Mouse (Mus musculus): ENCODE measurements around the gene Plaur.
"Not testable (repeated sequence)": the region's sequence is repeated elsewhere in the genome, so short reads cannot be mapped to it uniquely, and the experiment has no call there.

The Plaur gene

DNA sequence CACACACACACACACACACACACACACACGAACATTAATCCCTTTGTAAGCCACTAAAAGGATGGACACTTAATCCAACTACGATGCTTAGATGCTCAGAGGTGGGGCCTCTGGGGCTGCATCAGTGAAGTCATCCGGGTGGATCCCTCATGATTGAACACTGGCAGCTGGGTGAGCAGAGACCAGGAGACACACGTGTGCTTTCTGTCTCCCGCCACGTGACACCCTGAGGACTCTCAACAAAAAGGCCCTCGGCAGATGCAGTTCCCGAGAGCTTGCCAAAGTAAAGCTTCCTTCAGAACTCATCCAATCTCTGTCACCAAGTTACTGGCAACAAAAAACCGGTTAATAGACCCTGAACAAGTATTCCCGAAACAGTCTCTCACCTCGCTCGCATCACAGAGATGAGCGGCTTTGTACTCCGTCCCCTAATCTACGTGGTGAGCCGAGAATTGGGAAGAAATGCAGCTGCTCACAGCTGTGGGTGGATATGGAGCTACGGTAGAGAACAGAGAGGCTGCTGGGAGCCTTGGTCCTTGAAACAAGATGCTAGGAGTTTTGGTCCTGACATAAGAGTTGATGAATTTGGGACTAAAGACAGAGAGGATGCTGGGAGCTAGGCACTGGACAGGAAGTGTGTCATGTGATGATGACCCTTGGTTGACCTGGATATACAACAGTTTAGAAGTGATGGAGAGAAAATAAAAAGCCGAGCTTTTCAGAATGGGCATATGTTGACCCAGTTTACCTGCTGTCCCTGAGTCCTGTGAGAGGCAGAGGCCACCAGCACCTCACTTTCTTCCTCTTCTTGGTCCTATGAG is 18.0 kb downstream of the Plaur start:
- no peak for DNase-seq

DNA sequence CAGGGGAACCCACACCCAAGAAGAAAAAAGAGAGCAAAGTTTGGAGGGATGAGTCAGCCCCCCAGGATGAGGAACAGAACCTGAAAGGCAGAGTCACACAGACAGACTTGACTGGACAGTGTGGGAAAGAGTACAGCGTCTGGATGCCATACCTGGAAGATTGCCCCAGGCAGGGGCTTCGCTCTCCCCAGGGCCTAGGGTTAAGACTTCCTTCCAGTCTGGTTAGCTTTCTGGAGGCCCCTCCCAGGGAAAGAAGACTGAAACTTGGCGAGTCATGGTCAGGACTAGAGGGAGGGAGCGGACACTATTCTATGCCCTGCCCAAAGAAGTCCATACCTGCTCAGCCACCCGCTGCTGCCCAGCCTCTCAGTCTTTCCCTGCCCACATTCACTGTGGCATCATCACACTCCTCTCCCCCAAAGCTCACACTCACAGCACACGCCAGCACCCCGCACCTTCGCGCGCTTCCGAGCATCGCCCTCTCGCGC is 18.7 kb downstream of the Plaur start:
- DNase-seq = no peak

DNA sequence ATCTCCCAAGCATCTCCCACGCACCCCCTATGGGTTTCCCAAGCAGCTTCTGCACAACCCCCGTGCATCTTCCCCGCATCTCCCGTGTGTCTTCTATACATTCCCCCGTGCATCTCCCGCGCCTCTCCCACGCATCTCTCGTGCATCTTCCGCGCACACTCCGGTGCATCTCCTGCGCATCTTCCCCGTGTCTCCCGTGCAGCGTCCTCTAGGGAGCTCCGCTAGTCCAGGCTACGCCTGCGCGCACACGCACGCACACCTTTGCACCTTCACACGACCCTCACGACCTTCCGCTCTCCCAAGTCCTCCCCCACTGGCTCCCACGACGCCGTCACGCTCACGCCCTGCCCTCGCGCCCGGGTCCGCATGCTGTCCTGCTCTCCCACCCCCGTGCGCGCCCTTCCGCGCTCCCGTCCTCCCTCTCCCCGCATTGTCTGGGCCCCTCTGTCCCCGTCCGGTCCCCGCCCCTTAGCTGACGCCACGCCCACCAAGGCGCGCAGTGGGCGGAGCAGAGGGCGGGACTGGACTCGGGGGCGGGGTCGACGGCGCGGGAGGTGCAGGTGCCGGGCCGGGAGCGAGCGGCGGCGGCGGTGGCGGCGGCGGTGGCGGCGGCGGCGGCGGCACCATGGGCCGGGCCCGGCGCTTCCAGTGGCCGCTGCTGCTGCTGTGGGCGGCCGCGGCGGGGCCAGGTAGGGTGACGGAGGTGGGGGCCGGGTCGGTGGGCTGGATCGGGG is 19.4 kb downstream of the Plaur start, which contains the start of gene Cadm4:
TSS of gene Cadm4 (plus strand) at position 550 of the 734 bp plus-strand sequence.
- peak; percentile 93 for DNase-seq

DNA sequence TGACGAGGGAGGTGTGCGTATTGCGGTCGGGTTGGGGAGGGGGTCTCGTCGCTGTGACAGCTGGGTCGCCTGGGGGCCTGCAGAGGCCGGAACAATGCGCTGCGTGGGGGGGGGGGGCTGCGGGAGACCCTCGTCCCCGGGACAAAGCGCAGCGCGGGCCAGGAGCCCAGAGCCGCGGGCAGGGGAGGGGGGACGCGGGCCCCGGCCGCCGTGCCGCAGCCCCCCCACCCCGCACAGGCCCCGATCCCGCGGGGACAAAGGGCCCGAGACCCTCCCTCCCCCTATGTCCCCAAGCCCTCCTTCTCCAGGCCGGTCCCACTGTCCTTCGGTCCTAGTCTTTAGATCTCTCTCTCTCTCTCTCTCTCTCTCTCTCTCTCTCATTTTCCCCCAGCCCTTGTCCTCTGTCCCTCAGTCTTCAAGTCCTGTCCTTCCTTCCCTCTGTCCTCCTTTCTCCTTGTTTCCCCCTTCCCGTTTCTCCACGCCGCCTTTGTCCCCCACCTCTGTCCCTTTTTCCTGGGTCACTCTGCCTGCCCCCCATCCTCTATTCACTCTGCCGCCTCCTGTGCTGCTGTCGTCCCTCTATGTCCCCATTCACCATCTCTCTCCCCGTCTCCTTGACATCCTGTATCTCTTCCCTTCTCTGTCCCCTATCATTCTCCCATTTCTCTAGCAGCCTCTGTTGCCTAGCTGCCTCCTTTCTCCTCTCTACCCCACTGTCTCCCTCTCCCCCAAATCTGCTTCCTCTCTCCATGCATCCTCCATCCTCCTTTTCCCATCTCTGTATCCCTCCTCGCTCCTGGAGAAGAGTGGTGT is 20.1 kb downstream of the Plaur start:
- no peak for DNase-seq

DNA sequence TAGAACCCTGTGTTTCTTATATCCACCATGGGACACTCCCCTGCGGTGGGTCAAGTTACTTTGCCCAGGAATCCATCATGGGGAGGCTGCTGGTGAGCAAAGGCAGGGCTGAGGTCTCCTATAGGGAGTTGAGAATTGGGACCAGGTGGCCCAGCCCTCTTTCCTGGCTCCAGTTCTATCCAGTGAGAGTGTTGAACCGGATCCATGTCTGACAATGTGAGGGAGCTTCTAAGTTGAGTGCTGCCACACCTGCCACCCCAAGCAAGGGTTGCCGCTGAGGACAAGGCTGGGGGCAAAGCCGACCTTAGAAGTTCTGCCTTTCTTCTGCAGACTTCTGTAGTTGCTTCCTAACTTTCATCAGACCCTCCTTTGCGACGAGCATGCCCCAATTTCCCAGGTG is 21.0 kb downstream of the Plaur start:
- DNase-seq = not testable (repeated sequence)

DNA sequence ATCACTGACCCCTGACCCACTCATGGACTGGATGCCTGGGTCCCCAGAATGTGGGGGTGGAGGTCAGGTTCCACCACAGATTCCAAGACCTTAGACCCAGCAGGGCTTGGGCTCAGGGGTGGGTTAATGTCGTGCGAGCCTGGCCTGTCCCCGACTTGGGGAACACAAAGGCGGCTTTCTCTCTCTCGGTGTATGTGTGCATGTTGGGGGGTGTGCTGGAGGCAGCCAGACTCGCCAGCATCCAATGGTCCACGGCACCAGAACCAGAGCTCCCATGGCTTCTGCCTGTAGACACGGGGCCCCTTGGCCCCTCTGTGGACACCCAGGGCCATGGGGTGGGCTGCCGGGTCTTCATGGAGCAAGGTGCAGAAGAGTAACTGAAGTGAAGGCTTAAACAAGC is 23.2 kb downstream of the Plaur start:
- DNase-seq = no peak

DNA sequence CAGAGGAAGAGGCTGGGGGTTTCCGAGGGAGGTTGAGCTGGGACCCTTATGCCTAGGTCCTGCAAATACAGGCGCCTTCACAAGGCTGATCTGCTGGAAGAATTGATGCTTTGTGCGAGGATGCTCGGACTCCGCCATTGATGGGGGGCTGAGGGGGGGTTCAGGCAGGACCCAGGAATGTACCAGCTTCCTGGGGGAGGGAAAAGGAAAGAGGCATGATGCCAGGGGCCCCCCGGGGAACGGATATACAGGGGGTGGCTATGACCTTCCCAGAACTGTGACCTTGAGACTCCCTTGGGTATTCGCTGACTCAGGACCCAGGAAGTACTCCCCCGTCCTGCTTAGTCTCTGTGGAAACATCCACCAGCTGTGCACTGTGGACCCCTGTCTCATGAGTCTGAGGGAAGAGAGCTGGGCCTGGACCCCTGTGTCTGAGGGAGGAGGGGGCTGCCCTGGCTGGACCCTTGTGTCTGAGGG is 24.4 kb downstream of the Plaur start:
- DNase-seq = no peak

DNA sequence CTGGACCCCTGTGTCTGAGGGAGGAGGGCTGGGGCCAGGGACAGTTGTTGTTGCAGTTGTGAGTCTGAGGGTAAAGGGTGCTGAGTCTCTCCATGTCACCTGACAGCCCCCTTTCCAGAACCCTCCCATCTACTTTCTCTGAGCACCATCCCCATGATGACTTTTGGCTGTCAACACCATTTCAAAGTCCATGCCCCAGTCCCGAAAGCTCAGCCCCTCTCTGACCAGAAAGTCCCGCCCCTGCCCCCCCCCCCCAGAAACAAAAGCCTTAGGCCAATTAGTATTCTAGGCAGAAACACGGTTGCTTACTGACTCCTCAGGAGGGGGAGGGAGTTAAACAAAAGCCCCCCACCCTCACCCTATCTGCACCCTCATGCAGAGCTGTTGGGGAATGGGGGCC is 25.1 kb downstream of the Plaur start:
- no peak for DNase-seq

DNA sequence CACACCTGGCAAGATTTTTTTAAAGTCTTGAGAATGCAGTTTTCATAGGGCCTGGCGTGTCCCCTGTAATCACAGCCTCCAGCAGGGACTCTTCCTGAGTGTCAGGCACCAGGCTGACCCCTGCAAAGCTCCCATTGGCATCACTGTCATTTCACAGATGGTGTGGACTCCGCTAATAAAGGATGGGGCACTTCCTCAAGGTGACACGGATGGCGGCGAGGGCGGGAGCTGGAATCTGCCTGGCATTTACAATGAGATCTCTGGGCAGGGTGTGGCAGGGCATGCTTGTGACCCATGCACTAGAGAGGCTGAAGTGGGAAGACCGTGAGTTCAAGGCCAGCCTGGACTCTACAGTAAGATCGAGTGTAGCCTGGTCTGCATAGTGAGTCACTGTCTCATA is 26.0 kb downstream of the Plaur start:
- DNase-seq = no peak

DNA sequence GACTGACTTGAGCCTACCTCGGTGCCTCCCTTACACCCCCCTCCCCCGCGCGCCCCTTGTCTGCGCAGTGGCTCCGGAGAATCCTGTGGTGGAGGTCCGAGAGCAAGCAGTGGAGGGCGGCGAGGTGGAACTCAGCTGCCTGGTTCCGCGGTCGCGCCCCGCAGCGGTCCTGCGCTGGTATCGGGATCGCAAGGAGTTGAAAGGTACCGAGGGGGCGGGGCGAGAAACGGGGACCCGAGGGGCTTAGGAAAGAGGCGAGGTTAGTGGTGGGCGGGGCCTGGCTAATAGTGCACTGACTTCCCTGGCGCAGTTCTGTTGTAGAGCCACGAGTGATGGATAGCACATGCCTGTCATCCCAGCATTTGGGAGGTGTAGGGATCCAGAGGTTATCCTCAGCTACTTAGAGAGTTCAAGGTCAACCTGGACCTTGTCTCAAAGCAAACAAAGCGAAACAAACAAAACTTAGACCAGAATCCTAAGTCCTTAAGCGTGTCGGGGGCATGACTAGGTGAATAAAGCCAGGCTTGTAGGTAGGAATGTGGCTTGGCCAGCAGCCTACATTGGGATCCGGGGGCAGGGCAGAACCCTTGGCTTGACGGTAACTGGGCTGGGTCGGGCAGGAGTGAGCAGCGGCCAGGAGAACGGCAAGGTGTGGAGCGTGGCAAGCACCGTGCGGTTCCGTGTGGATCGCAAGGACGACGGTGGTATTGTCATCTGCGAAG is 37.7 kb downstream of the Plaur start:
- no peak for DNase-seq

DNA sequence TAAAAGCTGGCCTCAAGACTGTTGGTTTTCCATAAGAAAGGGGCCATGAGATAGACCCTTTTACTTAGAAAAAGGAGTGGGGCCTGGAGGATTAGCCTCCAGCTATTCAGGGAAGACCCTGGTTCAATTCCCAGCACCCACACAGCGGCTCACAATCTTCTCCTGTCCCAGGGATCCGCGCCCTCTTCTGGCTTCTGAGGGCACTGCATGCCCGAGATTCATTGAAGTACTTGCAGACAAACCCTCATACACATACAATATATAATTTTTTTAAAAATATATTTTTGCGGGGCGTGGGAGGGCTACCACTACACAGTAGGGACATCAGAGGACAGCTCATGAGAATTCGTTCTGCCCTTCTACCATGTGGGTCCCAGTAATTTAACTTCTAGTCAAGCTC is 38.6 kb downstream of the Plaur start:
- peak; percentile 48 for DNase-seq

DNA sequence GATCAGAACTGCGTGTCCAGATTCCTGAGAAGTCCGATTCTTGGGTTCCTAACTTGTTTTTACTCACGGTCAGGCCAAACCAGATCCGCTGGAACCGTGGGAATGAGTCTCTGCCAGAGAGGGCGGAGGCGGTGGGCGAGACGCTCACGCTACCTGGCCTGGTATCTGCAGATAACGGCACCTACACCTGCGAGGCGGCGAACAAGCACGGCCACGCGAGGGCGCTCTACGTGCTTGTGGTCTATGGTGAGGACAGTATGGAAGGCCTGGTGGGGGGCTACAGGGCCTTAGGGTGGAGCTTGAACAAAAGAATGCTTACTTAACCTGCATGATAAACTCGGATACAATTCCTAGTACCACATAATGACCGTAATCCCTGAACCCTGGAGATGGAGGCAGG is 39.2 kb downstream of the Plaur start:
- DNase-seq = peak; percentile 66

DNA sequence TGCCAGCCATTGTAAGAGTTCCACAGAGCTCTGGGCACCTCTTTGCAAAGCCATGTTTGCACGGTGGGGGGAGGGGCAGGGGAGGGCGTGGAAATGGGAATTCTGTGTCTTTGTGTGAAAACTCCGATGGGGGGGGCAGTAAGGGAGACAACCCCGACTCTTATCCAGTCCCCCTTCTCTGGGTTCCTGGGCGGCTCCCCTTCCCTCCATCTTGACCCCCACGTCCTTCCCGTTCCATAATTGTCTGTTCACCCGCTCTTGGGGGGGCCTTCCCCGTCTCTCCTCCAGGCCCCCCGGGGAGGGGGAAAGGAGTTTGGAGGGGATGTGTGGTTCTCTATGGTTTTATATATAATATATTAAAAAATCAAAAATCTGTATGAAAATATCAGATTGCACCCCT is 41.7 kb downstream of the Plaur start:
- DNase-seq = no peak

DNA sequence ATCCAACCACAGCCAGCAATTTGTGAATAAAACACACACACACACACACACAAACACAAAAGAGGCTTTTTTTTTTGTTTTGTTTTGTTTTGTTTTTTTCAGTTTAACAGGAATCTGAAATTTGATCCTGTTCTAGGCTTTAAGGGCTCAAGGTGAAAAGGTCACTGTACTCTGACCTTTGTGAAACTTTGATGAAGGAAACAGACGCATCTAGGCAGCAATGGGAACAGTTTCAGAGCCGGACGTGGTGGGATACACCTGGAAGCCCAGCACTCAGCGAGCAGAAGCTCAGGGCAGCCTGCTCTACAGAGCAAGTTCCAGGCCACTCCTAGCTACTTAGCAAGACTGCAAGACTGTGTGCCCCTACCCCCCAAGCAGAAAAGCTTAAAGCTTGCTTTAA is 42.6 kb downstream of the Plaur start:
- DNase-seq = no peak

DNA sequence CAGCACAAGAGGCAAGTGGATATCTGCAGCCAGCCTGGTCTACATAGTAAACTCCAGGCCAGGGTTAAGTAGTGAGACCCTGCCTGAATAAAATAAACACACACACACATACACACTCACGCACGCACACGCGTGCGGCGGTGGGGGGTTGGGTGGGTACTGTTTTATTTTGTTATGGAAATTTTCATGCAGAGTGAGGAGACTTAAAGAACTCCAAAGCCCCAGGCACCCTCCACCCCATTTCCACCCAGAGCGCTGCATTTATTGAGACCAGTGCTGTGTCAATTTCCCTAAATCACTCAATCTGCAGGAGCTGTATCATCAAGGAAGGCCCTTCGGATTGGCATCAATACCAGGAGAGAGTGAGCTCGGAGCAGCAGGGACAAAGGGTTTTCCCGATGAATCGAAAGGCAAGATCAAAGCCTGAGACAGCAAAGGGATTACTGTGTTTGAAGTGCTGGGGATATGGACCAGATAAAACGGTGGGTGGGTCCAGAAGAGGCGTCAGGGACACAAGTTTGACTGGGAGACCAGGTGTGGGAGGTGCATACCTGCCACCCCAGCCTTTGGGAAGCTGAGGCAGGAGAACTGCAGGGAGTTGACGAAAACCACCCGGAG is 43.3 kb downstream of the Plaur start:
- no peak for DNase-seq

DNA sequence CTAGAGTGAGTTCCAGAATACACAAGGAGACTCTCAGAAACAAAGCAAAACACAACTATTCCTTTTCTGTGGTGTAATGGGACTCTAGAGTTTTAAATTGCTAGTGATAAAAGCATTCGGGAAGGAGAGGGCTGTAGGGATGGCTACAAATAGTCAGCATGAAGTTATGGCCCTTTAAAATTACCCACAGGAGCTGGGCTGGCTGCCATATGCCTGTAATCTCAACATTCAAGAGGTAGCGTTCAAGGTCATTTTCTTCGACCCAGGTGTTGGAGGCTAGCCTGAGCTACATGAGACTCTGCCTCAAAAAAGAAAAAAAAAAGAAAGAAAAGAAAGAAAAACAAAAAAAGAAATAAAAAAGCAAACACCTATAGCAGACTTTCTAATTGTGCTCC is 43.8 kb downstream of the Plaur start:
- no peak for DNase-seq

DNA sequence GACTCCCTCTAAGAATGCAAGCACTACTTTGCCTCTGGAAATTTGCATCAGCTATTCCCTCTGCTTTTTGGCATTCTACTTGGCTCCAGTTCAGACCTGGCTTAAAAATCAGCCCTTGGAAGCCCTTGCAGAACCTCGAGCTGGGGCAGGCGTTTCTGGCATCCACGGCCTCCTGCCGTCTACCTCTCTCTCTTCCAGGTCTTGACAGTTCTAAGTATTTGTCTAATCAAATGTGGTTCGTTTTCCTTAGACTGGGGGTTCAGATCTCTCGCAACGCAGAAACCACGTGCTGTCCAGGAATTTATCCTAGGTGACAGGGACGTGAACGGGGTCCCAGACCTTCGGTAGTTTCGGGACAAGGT is 44.2 kb downstream of the Plaur start:
- DNase-seq = no peak

DNA sequence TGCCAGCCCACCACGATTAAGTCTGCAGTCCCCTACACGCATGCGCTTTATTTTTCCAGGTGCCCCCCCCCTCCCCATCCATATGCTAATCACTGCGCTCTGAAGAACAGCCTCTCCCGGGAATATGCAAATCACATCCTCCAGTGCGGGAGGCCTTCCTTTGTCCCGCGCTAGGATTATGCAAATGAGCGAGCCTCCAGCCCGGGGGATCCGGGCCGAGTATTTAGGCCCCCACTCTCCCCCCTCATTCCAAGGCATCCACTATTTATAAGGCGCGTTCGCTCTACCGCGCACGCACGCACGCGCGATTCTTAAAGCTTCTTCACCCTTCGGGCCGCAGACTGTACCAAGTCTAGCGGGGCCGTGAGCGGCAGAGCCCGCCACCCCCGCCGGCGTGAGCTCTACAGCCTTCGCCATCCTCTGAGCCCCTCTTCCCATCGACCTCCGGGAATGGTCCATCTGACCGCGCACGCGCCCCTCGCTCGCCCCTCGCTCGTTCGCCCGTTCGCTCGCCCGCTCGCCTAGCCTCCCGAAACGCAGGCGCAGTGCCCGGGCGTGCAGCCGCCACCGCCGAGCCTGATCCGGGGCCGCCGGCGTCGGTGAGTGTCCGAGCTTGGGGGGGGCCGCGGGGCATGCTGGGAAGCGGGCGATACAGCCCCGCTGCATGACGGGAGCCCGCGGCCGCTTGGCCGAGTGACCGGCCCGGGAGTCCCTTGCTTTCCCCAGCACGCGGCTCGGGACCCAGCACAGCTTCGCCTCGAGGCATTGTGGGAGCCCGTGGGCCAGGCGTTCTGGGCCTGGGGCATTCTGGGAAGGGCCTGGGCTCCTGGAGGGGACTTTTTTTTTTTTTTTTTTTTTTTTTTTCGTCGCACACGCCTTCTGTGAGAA is 44.8 kb downstream of the Plaur start, which contains the start of gene Zfp428:
TSS of gene Zfp428 (plus strand) at position 169 of the 888 bp plus-strand sequence.
- peak; percentile 67 for DNase-seq

DNA sequence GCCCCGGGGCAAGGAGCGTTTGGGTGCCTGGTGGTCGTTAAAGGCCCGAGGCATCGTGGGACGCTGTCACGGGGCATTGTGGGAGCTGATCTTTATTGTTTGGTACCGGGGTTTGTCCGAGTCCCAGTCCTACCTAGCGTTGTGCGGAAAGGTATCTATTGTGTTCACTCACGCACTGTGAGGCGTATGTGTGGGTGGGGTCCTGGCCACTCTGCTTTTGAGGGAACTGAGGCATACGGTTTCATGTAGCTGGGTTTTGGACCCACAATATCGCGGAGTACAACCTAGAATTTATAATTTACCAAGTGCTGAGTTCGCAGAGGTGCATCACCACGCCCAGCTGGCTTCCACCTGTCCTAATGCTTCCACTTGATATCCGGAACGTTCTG is 45.4 kb downstream of the Plaur start:
- DNase-seq = no peak

DNA sequence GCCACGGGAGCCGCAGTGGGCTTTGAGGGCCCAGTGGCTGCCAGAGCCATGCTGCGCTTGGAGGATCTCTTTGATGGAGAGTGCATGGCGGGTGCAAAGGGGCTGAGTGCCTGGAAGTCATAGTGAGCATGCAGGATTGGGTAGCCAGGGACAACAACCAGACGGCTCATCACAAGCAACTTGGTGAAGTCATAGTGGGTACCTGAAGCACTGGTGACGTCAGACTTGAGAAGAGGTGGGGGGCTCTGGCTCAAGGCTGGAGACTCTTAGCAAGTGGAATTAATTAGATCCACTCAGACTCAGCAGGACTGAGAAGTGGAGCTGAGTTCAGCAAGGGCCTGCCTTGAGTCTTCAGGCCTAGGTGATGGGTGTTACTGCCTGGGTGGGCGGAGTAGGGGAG is 50.1 kb downstream of the Plaur start, which contains the start of gene AC161166.1:
TSS of gene AC161166.1 (minus strand) at position 101 of the 400 bp plus-strand sequence.
- DNase-seq = no peak

DNA sequence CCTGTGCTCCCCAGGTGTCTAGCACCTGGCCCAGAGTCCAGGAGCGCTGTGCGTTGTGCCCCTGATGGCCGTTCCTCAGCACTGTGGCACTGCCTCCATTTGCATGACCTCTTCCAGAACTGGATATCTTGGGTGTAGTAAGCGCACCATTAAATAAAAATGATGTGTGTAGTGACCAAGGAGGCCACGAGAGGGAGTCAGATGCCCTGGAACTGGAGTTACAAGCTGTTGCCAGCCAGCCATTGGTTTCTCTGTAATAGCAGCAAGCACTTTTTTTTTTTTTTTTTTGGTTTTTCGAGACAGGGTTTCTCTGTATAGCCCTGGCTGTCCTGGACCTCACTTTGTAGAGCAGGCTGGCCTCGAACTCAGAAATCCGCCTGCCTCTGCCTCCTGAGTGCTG is 54.0 kb downstream of the Plaur start:
- peak; percentile 19 for DNase-seq

Data from thymus, postnatal 25 days (tissue).